Mouse (Mus musculus): ENCODE measurements at regions not wholly inside any gene's neighbourhood (a gene's known extent, or its start where the extent isn't known, plus 50 kb on each side); places are given as distances from the start of the nearest gene placed in this dataset.

DNA sequence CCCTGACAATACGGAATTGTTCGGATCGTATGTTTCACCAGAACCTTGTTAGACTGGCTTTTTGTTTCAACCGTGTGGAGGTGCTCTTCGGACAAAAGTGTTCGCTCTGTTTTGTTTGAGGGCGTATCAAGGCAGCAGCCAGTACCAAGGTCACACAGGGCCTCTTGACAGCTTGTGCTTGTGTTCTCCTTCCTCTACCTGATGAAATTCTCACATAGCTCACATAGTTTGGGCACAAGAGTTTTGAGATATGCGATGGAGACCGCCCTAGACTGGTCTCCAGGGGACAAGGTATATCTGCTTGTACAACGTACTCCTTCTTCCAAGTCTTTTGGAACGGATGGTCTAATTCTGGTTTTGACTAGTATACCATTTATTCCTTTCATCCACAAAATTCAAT, 70.9 kb upstream of the Hmga2 start:
- no peak for TF ChIP-seq POLR2A (IDR thresholded peaks at IDR 0.05; ENCODE audit: borderline replicate concordance, extremely low read depth, low read depth, low read length)
- TF ChIP-seq CTCF (IDR thresholded peaks at IDR 0.05; ENCODE audit: insufficient read depth, low read length) = no peak

Measured in lung, adult 2 months (tissue).